Comparison of ENCODE assay signal across 18 mouse cellular contexts in the genomic region with DNA sequence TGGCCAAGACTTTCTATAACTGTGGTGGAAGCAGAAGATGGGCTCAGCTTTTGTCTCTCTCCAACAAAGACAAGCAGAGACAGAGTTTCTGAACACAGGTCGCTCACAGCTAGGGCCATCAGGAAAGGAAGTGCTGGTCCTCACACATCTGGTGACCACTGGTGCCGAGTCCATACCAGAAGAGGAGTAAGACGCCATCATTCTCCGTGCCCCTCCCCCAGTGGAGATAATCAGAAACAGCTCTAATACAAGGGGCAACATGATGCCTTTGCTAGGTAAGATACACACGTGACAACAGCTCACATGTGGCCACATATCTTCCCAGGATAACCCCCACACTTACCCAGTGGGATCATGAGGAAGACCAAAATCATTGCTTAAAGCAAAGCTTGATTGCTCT.
"Had no signal": no experiment of that assay in that cellular context is flagged by ENCODE, and none has a peak within 500 bp of the region (broad histone marks: within the 10 kb centered on the region; RNA-seq: fewer than 3 reads in every experiment).

No protein-coding gene starts in this region.

- DNase-seq: kidney, adult 18-20 months; kidney, adult 9 months; kidney, postnatal 14 days; kidney, postnatal 4 days; left cerebral cortex, postnatal 4 days; liver, postnatal 0 days; lung, embryonic 14.5 days; midbrain, embryonic 14.5 days; right cerebral cortex, postnatal 4 days; thymus, adult 2 months; thymus, postnatal 14 days; thymus, postnatal 4 days had no signal

- H3K9ac ChIP-seq: liver, embryonic 14.5 days; liver, postnatal 0 days; lung, embryonic 14.5 days; neural tube, embryonic 13.5 days had no signal

- H3K4me3 ChIP-seq: midbrain, embryonic 10.5 days; neural tube, embryonic 13.5 days had no signal

- ATAC-seq: liver, postnatal 0 days; lung, postnatal 0 days had no signal

- H3K9me3 ChIP-seq: midbrain, embryonic 10.5 days; neural tube, embryonic 13.5 days had no signal

- H3K27me3 ChIP-seq: neural tube, embryonic 13.5 days had no signal

- H3K27ac ChIP-seq: liver, embryonic 14.5 days; macrophage; midbrain, embryonic 10.5 days; neural tube, embryonic 13.5 days; stomach, postnatal 0 days had no signal

- H3K36me3 ChIP-seq: midbrain, embryonic 10.5 days; neural tube, embryonic 13.5 days had no signal

- H3K4me1 ChIP-seq: midbrain, embryonic 10.5 days; neural tube, embryonic 13.5 days had no signal

- H3K4me2 ChIP-seq: lung, embryonic 14.5 days; neural tube, embryonic 13.5 days had no signal
